Mouse (Mus musculus): ENCODE measurements around the gene Pcyt2. TPM values are rescaled to one million over a fixed set of nuclear protein-coding genes. Genes with fewer than 3 reads are reported as not detected.

Pcyt2 gene
- polyA plus RNA-seq, 1 experiment from 2014 or later = 217 TPM

DNA sequence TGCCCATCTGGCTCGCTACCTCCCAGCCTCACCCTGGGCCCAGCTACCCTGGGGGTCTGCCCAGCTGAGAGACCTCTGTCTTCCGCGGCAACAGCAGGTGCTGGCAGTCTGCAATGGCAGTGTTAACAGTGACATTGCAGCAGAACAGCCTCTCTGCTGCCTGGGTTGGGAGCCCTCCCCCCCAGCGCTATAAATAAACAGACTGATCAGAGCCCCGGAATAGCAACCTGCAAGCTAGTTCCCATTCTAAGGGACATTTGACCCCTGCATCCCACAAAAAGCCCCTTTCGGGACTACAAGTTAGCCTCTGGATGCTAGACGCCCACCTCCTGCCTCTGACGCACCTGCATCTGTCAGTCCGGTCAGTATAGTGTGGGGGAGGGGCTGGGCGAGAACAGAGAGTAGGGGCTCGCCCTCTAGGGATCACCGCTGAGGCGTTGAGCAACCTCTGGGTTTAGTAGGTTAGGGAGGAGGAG is 30.3 kb upstream of the Pcyt2 start, which contains the start of gene Myadml2:
TSS of gene Myadml2 (minus strand) at position 158 of the 476 bp plus-strand sequence.
- no peaks in the 10 kb centered on the region for H3K36me3 ChIP-seq (replicated peaks; ENCODE audit: insufficient read depth, low read length)
- ATAC-seq (peak; percentile 65), DNase-seq (peak; percentile 76)
- H3K27me3 ChIP-seq (ENCODE audit: insufficient read depth, low read length) = no peaks in the 10 kb centered on the region
- TF ChIP-seq CTCF (IDR thresholded peaks at IDR 0.05; ENCODE audit: low read depth) (0 out of 2 replicates have a peak, but pooled peaks have one; percentile 8), EP300 (IDR thresholded peaks at IDR 0.05; ENCODE audit: low read depth) (no peak)
- H3K4me3 ChIP-seq (ENCODE audit: low read depth, low read length) = peak within 1 kb of the TSS; percentile 36
- peak within 1 kb of the TSS; percentile 52; the same call in 1 of the 2 replicates for H3K9ac ChIP-seq (replicated peaks)
- peak within 1 kb of the TSS; percentile 73 for H3K4me2 ChIP-seq (ENCODE audit: low read depth, low read length)
- WGBS (ENCODE audit: insufficient replicate concordance) = 5% methylated on average over 13 of the region's 13 CpGs
- H3K27ac ChIP-seq (ENCODE audit: low read depth) = peak within 1 kb of the TSS; percentile 53
- H3K9me3 ChIP-seq (ENCODE audit: low read length) = no peaks in the 10 kb centered on the region
- peaks cover 14% of the 10 kb centered on the region for H3K4me1 ChIP-seq (ENCODE audit: insufficient read depth)

DNA sequence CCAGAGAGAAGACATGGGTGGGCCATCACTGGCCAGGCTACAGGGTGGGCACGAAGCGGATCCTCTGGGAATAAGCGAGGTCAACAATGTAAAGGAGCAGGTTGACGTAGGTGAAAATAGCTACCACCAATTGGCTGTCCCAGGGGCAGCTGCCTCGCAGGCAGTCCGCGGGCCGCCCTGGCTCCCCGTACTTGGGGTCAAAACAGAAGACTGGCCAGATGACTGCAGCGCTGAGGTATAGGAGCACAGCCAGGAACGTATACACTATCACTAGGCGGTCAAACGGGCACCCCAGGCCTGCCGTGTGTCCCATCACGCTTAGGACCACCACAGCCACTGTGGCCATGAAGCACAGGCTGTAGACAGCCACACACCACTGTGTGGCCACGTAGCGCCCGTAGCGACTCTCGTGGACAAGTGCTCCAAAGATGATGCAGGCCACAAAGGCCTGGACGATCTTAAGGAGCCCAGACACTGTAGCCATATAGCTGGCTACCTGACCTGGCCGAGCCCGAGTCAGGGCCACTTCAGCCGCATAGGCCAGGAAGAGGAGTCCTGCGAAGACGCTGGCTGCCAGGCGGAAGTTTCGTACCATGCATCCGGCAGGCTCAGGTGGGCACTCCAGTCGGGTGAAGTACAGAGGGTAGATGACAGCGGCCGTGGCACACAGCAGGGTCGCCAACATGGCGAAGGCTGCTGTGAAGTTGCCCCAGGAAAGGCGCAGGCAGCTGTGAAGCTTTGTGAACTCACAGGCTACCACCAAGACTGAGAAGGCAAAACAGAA is 29.5 kb upstream of the Pcyt2 start:
- 0 out of 2 replicates have a peak, but pooled peaks cover 3% of the 10 kb centered on the region for H3K27me3 ChIP-seq (ENCODE audit: insufficient read depth, low read length)
- no peaks in the 10 kb centered on the region for H3K36me3 ChIP-seq (replicated peaks; ENCODE audit: insufficient read depth, low read length)
- peak; percentile 10 for DNase-seq
- no peak overlapping the region for H3K4me3 ChIP-seq (ENCODE audit: low read depth, low read length)
- peak overlapping the region; percentile 73 for H3K4me2 ChIP-seq (ENCODE audit: low read depth, low read length)
- no peaks in the 10 kb centered on the region for H3K9me3 ChIP-seq (ENCODE audit: low read length)
- H3K27ac ChIP-seq (ENCODE audit: low read depth) = peak overlapping the region; percentile 53; the same call in 1 of the 2 replicates
- 82% methylated on average over 35 of the region's 35 CpGs for WGBS (ENCODE audit: insufficient replicate concordance)
- H3K4me1 ChIP-seq (ENCODE audit: insufficient read depth) = peaks cover 21% of the 10 kb centered on the region
- H3K9ac ChIP-seq (replicated peaks) = no peak overlapping the region
- no peak for ATAC-seq
- TF ChIP-seq CTCF (IDR thresholded peaks at IDR 0.05; ENCODE audit: low read depth) (no peak), EP300 (IDR thresholded peaks at IDR 0.05; ENCODE audit: low read depth) (no peak)

GRCm38 (mm10) chr11:120643601-120643987 is 25.9 kb upstream of the Pcyt2 start, which contains the start of gene Pycr1:
Gene Pycr1, minus strand, starts transcription at chr11:120643769.
- H3K4me1 ChIP-seq (ENCODE audit: insufficient read depth) = peaks cover 21% of the 10 kb centered on the region
- DNase-seq = peak; percentile 94
- no peak within 1 kb of the TSS for H3K27ac ChIP-seq (ENCODE audit: low read depth)
- WGBS (ENCODE audit: insufficient replicate concordance) = under 1% methylated on average over 15 of the region's 15 CpGs
- TF ChIP-seq CTCF (IDR thresholded peaks at IDR 0.05; ENCODE audit: low read depth) = no peak
- TF ChIP-seq EP300 (IDR thresholded peaks at IDR 0.05; ENCODE audit: low read depth) = no peak
- H3K4me3 ChIP-seq (ENCODE audit: low read depth, low read length) = peak within 1 kb of the TSS; percentile 52
- H3K9me3 ChIP-seq (ENCODE audit: low read length) = no peaks in the 10 kb centered on the region
- 0 out of 2 replicates have a peak, but pooled peaks cover 3% of the 10 kb centered on the region for H3K27me3 ChIP-seq (ENCODE audit: insufficient read depth, low read length)
- no peaks in the 10 kb centered on the region for H3K36me3 ChIP-seq (replicated peaks; ENCODE audit: insufficient read depth, low read length)
- peak within 1 kb of the TSS; percentile 64 for H3K9ac ChIP-seq (replicated peaks)
- peak within 1 kb of the TSS; percentile 97 for H3K4me2 ChIP-seq (ENCODE audit: low read depth, low read length)
- peak; percentile 96 for ATAC-seq

GRCm38 (mm10) chr11:120642939-120643600 is 25.3 kb upstream of the Pcyt2 start:
- peak overlapping the region; percentile 64 for H3K9ac ChIP-seq (replicated peaks)
- ATAC-seq = peak; percentile 43
- WGBS (ENCODE audit: insufficient replicate concordance) = 2% methylated on average over 18 of the region's 18 CpGs
- no peaks in the 10 kb centered on the region for H3K36me3 ChIP-seq (replicated peaks; ENCODE audit: insufficient read depth, low read length)
- peak overlapping the region; percentile 97 for H3K4me2 ChIP-seq (ENCODE audit: low read depth, low read length)
- H3K9me3 ChIP-seq (ENCODE audit: low read length) = no peaks in the 10 kb centered on the region
- H3K27ac ChIP-seq (ENCODE audit: low read depth) = no peak overlapping the region
- TF ChIP-seq EP300 (IDR thresholded peaks at IDR 0.05; ENCODE audit: low read depth) (no peak), CTCF (IDR thresholded peaks at IDR 0.05; ENCODE audit: low read depth) (no peak)
- H3K4me1 ChIP-seq (ENCODE audit: insufficient read depth) = peaks cover 19% of the 10 kb centered on the region
- no peak for DNase-seq
- 0 out of 2 replicates have a peak, but pooled peaks cover 3% of the 10 kb centered on the region for H3K27me3 ChIP-seq (ENCODE audit: insufficient read depth, low read length)
- H3K4me3 ChIP-seq (ENCODE audit: low read depth, low read length) = peak overlapping the region; percentile 52

DNA sequence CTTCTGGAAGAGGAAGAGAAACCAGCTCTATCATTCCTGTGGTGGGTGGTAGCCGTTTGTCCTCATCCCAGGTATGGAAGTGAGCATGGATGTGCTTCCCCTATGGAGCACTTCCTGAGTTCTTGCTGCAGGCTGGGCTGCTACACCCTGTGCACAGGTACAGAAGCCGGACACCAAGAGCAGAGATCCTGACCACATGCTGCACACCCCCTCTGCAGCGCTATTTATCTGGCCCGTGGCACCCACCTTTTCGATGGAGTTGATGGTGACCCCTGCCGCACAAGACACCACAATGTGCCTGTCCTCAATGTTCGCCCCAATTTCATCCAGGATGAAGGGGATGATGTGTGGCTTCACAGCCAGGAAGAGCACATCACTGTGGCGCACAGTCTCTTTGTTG is 24.1 kb upstream of the Pcyt2 start:
- H3K27ac ChIP-seq (ENCODE audit: low read depth) = no peak overlapping the region
- TF ChIP-seq CTCF (IDR thresholded peaks at IDR 0.05; ENCODE audit: low read depth) (no peak), EP300 (IDR thresholded peaks at IDR 0.05; ENCODE audit: low read depth) (no peak)
- WGBS (ENCODE audit: insufficient replicate concordance) = 76% methylated on average over 8 of the region's 8 CpGs
- H3K4me2 ChIP-seq (ENCODE audit: low read depth, low read length) = no peak overlapping the region
- no peak overlapping the region for H3K4me3 ChIP-seq (ENCODE audit: low read depth, low read length)
- no peaks in the 10 kb centered on the region for H3K36me3 ChIP-seq (replicated peaks; ENCODE audit: insufficient read depth, low read length)
- ATAC-seq = no peak
- H3K4me1 ChIP-seq (ENCODE audit: insufficient read depth) = peaks cover 14% of the 10 kb centered on the region
- H3K9me3 ChIP-seq (ENCODE audit: low read length) = no peaks in the 10 kb centered on the region
- H3K9ac ChIP-seq (replicated peaks) = no peak overlapping the region
- H3K27me3 ChIP-seq (ENCODE audit: insufficient read depth, low read length) = 0 out of 2 replicates have a peak, but pooled peaks cover 3% of the 10 kb centered on the region
- no peak for DNase-seq

GRCm38 (mm10) chr11:120641255-120641654 is 23.5 kb upstream of the Pcyt2 start:
- no peak overlapping the region for H3K4me3 ChIP-seq (ENCODE audit: low read depth, low read length)
- H3K36me3 ChIP-seq (replicated peaks; ENCODE audit: insufficient read depth, low read length) = no peaks in the 10 kb centered on the region
- ATAC-seq = no peak
- H3K9me3 ChIP-seq (ENCODE audit: low read length) = no peaks in the 10 kb centered on the region
- no peak for TF ChIP-seq EP300 (IDR thresholded peaks at IDR 0.05; ENCODE audit: low read depth)
- TF ChIP-seq CTCF (IDR thresholded peaks at IDR 0.05; ENCODE audit: low read depth) = no peak
- no peak overlapping the region for H3K9ac ChIP-seq (replicated peaks)
- WGBS (ENCODE audit: insufficient replicate concordance) = 69% methylated on average over 9 of the region's 9 CpGs
- H3K27ac ChIP-seq (ENCODE audit: low read depth) = no peak overlapping the region
- DNase-seq = no peak
- H3K4me1 ChIP-seq (ENCODE audit: insufficient read depth) = peaks cover 11% of the 10 kb centered on the region
- H3K4me2 ChIP-seq (ENCODE audit: low read depth, low read length) = no peak overlapping the region
- H3K27me3 ChIP-seq (ENCODE audit: insufficient read depth, low read length) = 0 out of 2 replicates have a peak, but pooled peaks cover 3% of the 10 kb centered on the region
